In the genomic region with DNA sequence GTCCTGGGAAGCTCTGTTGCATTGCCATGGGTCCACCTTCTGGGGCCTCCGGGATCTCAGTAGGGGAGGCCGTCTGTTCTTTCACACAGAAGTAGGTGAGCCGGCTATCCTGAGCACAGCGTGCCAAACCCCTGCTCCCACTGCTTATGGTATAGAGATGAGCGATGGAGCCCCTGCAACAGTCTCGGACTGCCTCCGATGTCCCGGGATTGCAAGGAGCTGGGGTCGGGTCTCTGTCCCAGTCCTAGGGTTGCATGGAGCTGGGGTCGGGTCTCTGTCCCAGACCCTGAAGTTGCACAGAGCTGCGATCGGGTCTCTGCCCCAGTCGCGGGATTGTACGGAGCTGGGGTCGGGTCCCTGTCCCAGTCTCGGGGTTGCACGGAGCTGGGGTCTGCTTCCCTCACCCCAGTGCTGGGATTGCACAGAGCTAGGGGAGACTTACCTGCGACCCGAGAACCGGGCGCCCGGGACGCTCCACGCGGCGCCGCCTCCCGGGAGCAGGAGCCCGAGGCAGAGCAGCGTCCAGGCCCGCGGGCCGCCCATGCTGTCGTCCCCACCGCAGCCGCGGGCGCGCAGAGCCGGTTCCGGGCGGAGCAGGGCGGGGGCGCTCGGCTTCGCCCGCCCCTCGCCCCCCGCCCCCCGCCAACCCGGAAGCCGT, we compare ENCODE assay signal across 8 mouse cellular contexts. TPM values are rescaled to one million over a fixed set of nuclear protein-coding genes. Genes with fewer than 3 reads are reported as not detected.
DNase-seq lines count a peak whose midpoint lies in the region; ATAC-seq lines count a peak whose summit lies in the region.

A gene (minus strand): TSS at position 578 of the 658 bp plus-strand sequence.

- WGBS in forebrain, embryonic 15.5 days: 1% methylated on average over 49 of the region's 53 CpGs
- under 1% methylated on average over 50 of the region's 53 CpGs for WGBS in midbrain, embryonic 12.5 days

- peak; percentile 27 to 43 for DNase-seq in layer of hippocampus, postnatal 10 days (ENCODE audit: low spot score in 2 of 2)
- no peak for DNase-seq in layer of hippocampus, adult 8-10 months (ENCODE audit: low spot score in 2 of 2)
- DNase-seq in adrenal gland, postnatal 36 days: peak; percentile 30 to 55
- peak; percentile 75 for DNase-seq in kidney, postnatal 10 days
- DNase-seq in cerebellum, postnatal 14 days: no peak
- no peak for DNase-seq in urinary bladder, postnatal 36 days (ENCODE audit: low spot score in 2 of 2)

- H3K36me3 ChIP-seq in forebrain, embryonic 15.5 days: no peaks in the 10 kb centered on the region
- no peaks in the 10 kb centered on the region for H3K36me3 ChIP-seq in midbrain, embryonic 12.5 days

- peaks cover 35% of the 10 kb centered on the region for H3K4me1 ChIP-seq in forebrain, embryonic 15.5 days
- peaks cover 44% of the 10 kb centered on the region for H3K4me1 ChIP-seq in midbrain, embryonic 12.5 days

- H3K9me3 ChIP-seq in forebrain, embryonic 15.5 days: no peaks in the 10 kb centered on the region
- no peaks in the 10 kb centered on the region for H3K9me3 ChIP-seq in midbrain, embryonic 12.5 days

- H3K27ac ChIP-seq in forebrain, embryonic 15.5 days (replicated peaks): no peak within 1 kb of the TSS
- H3K27ac ChIP-seq in midbrain, embryonic 12.5 days (replicated peaks): no peak within 1 kb of the TSS

- peak within 1 kb of the TSS; percentile 52 for H3K4me3 ChIP-seq in forebrain, embryonic 15.5 days
- peak within 1 kb of the TSS; percentile 60 for H3K4me3 ChIP-seq in midbrain, embryonic 12.5 days

- peak within 1 kb of the TSS; percentile 86 for H3K4me2 ChIP-seq in forebrain, embryonic 15.5 days (replicated peaks)
- H3K4me2 ChIP-seq in midbrain, embryonic 12.5 days (replicated peaks): peak within 1 kb of the TSS; percentile 90

- peak within 1 kb of the TSS; percentile 56 for H3K9ac ChIP-seq in forebrain, embryonic 15.5 days (replicated peaks)
- peak within 1 kb of the TSS; percentile 67 for H3K9ac ChIP-seq in midbrain, embryonic 12.5 days (replicated peaks)

- no peaks in the 10 kb centered on the region for H3K27me3 ChIP-seq in forebrain, embryonic 15.5 days
- H3K27me3 ChIP-seq in midbrain, embryonic 12.5 days: peaks cover 59% of the 10 kb centered on the region

- peak; percentile 47 for ATAC-seq in forebrain, embryonic 15.5 days (replicated peaks)
- ATAC-seq in midbrain, embryonic 12.5 days (ENCODE audit: low FRiP score, low read depth): peak; percentile 65

RNA-seq across cellular contexts. Expression of the gene that starts here (rescaled TPM):
- total RNA-seq in layer of hippocampus, postnatal 10 days (2021): 10 to 100 TPM; 41.3 to 45.4 TPM
- 1 to 10 TPM; 3.7 to 6.5 (median 5.2) TPM for total RNA-seq in layer of hippocampus, adult 8-10 months (2022)
- total RNA-seq in adrenal gland, postnatal 36 days (2021): 1 to 10 TPM; 7.8 to 9.0 TPM
- polyA plus RNA-seq in forebrain, embryonic 15.5 days (2015; fragmentation: Nextera tagmentation; extraction: Ambion mirVana): 22.4 and 23.4 TPM in 2 replicates
- polyA plus RNA-seq in midbrain, embryonic 12.5 days (2016; fragmentation: Nextera tagmentation; extraction: Ambion mirVana): 10.2 and 12.6 TPM in 2 replicates

Comparison
In these comparisons a context has a peak if more than half of its experiments do, and no peak if none do; other contexts are left out.
1. RNA of the gene that starts here (total RNA-seq): 41.3 to 45.4 TPM in layer of hippocampus, postnatal 10 days; 7.8 to 9.0 TPM in adrenal gland, postnatal 36 days and 3.7 to 6.5 TPM in layer of hippocampus, adult 8-10 months; every median in the first group is over 4 times any median in the second.
2. DNase-seq: peak in layer of hippocampus, postnatal 10 days (2 of 2), adrenal gland, postnatal 36 days (2 of 2) and kidney, postnatal 10 days (single experiment); none in layer of hippocampus, adult 8-10 months (0 of 2), cerebellum, postnatal 14 days (0 of 2) and urinary bladder, postnatal 36 days (0 of 2).